Mouse (Mus musculus): ENCODE data around the gene Carmil1. TPM values are rescaled to one million over a fixed set of nuclear protein-coding genes. Genes with fewer than 3 reads are reported as not detected.
A peak's percentile ranks its signal among the peaks of the same experiment; 100 is the strongest.

Carmil1 gene
- 10 to 100 TPM; 40.5 to 49.9 TPM for total RNA-seq (2021)

- peak; percentile 73 to 86 for DNase-seq (ENCODE audit: extremely low spot score in 1 of 2, low spot score in 1 of 2)
Observed at GRCm38 (mm10) chr13:24280439-24281431, at the start of gene Carmil1. Gene Carmil1 (minus strand): TSS chr13:24280795.

- no peak for DNase-seq (ENCODE audit: extremely low spot score in 1 of 2, low spot score in 1 of 2)
Observed at GRCm38 (mm10) chr13:24330128-24330527, 49.5 kb upstream of the Carmil1 start.

- DNase-seq (ENCODE audit: extremely low spot score in 1 of 2, low spot score in 1 of 2), result no peak
Observed at GRCm38 (mm10) chr13:24328036-24328817, 47.6 kb upstream of the Carmil1 start.

GRCm38 (mm10) chr13:24327201-24327600 is 46.6 kb upstream of the Carmil1 start, which contains the start of gene Cmah:
Gene Cmah (plus strand): TSS chr13:24327404.
- DNase-seq (ENCODE audit: extremely low spot score in 1 of 2, low spot score in 1 of 2), result no peak

GRCm38 (mm10) chr13:24321313-24321712 is 40.7 kb upstream of the Carmil1 start:
- DNase-seq (ENCODE audit: extremely low spot score in 1 of 2, low spot score in 1 of 2), result no peak

GRCm38 (mm10) chr13:24318618-24319017 is 38.0 kb upstream of the Carmil1 start:
- peak in 1 of 2 experiments; percentile 43 for DNase-seq (ENCODE audit: extremely low spot score in 1 of 2, low spot score in 1 of 2)

- no peak for DNase-seq (ENCODE audit: extremely low spot score in 1 of 2, low spot score in 1 of 2)
Observed at GRCm38 (mm10) chr13:24316563-24316962, 36.0 kb upstream of the Carmil1 start.

- no peak for DNase-seq (ENCODE audit: extremely low spot score in 1 of 2, low spot score in 1 of 2)
Observed at GRCm38 (mm10) chr13:24311011-24311940, 30.7 kb upstream of the Carmil1 start.

- no peak for DNase-seq (ENCODE audit: extremely low spot score in 1 of 2, low spot score in 1 of 2)
Observed at GRCm38 (mm10) chr13:24306248-24306647, 25.7 kb upstream of the Carmil1 start.

- no peak for DNase-seq (ENCODE audit: extremely low spot score in 1 of 2, low spot score in 1 of 2)
Observed at GRCm38 (mm10) chr13:24305486-24305885, 24.9 kb upstream of the Carmil1 start.

GRCm38 (mm10) chr13:24297252-24297651 is 16.7 kb upstream of the Carmil1 start:
- peak in 1 of 2 experiments; percentile 59 for DNase-seq (ENCODE audit: extremely low spot score in 1 of 2, low spot score in 1 of 2)

- DNase-seq (ENCODE audit: extremely low spot score in 1 of 2, low spot score in 1 of 2), result no peak
Observed at GRCm38 (mm10) chr13:24287381-24287780, 6.8 kb upstream of the Carmil1 start.

- peak in 1 of 2 experiments; percentile 19 for DNase-seq (ENCODE audit: extremely low spot score in 1 of 2, low spot score in 1 of 2)
Observed at GRCm38 (mm10) chr13:24279762-24280438, 695 bp downstream of the Carmil1 start.

GRCm38 (mm10) chr13:24279407-24279761 is 1.2 kb downstream of the Carmil1 start:
- no peak for DNase-seq (ENCODE audit: extremely low spot score in 1 of 2, low spot score in 1 of 2)

- DNase-seq (ENCODE audit: extremely low spot score in 1 of 2, low spot score in 1 of 2), result no peak
Observed at GRCm38 (mm10) chr13:24272740-24273377, 7.7 kb downstream of the Carmil1 start.

- DNase-seq (ENCODE audit: extremely low spot score in 1 of 2, low spot score in 1 of 2), result no peak
Observed at GRCm38 (mm10) chr13:24269100-24269465, 11.5 kb downstream of the Carmil1 start.

GRCm38 (mm10) chr13:24268355-24269099 is 12.1 kb downstream of the Carmil1 start:
- DNase-seq (ENCODE audit: extremely low spot score in 1 of 2, low spot score in 1 of 2), result no peak

GRCm38 (mm10) chr13:24264760-24265159 is 15.8 kb downstream of the Carmil1 start:
- no peak for DNase-seq (ENCODE audit: extremely low spot score in 1 of 2, low spot score in 1 of 2)

Measured in layer of hippocampus, postnatal 25 days (tissue).